Mouse (Mus musculus) cortical plate, adult 2 months (tissue): ENCODE measurements at regions not wholly inside any gene's neighbourhood (a gene's known extent, or its start where the extent isn't known, plus 50 kb on each side); places are given as distances from the start of the nearest gene placed in this dataset.

ENCODE experiments used
- CTCF ChIP-seq: fragments of 200-500 bp; IDR thresholded peaks from 2 replicates; pipeline ENCODE4 v1.5.1; 2011; ENCODE audit warnings: mild to moderate bottlenecking, control low read depth, low read length; ENCODE audit not compliant: insufficient read depth; ENCODE audit errors: extremely low read depth
- POLR2A ChIP-seq: fragments of 200-500 bp; IDR thresholded peaks from 2 replicates; pipeline ENCODE4 v1.6.1; 2011; ENCODE audit warnings: mild to moderate bottlenecking, low read length, control low read depth; ENCODE audit not compliant: insufficient read depth; ENCODE audit errors: extremely low read depth

DNA sequence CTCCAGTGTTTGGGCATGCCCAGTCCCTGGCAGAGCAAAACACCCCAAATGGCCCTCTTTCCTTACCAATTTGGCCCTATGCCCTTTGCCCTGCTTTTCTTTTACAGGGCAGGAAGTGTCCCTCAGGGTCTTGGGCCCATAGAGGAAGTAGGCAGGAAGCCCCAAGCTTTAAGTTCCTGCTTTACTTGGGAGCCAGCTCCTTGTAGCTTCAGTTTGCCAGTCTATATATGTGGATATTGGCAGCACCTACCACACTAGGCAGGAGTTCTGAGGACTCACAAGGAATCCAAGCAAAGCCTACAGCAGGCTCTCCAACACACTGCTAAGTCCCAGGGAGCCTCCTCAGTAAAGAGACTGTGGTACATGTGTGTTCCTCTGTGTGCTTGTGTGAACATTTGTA is 84.2 kb downstream of the Cstad start:
- TF ChIP-seq CTCF (no peak), POLR2A (no peak)
